Mouse (Mus musculus): Measurements from ENCODE around the gene Adamtsl1.

- no peak for TF ChIP-seq CTCF (IDR thresholded peaks at IDR 0.05; ENCODE audit: borderline replicate concordance, control insufficient read depth, extremely low read depth, insufficient read depth, low read length, poor library complexity)
- no peak for TF ChIP-seq POLR2A (IDR thresholded peaks at IDR 0.05; ENCODE audit: control insufficient read depth, extremely low read depth, insufficient read depth, low read length, poor library complexity)
Measured at GRCm38 (mm10) chr4:86435631-86436030, 921.7 kb downstream of the Adamtsl1 start.

All from thymus, adult 2 months (tissue).